Mouse (Mus musculus) forebrain, embryonic 11.5 days (tissue): ENCODE results near the gene Calml4. TPM values are rescaled to one million over a fixed set of nuclear protein-coding genes. Genes with fewer than 3 reads are reported as not detected.

Source experiments
- polyA plus RNA-seq: library from polyadenylated mRNA; unstranded; fragments of >200 nt; fragmentation: Nextera tagmentation; extraction: Ambion mirVana; gene quantifications from 2 replicates; pipeline ENCODE4 v1.2.1, GENCODE M21; 2014

The Calml4 gene
- polyA plus RNA-seq, 1 experiment from 2014 or later = 0.48 TPM

Other genes starting within 250 kb of the Calml4 start
- 2.8 and 3.0 TPM in 2 replicates for gene Itga11, start 180.3 kb upstream of the Calml4 start, polyA plus RNA-seq
- gene Fem1b, start 46.1 kb upstream of the Calml4 start, polyA plus RNA-seq = 55.0 and 58.3 TPM in 2 replicates
- gene Cln6, start 19.3 kb upstream of the Calml4 start, polyA plus RNA-seq = 14.5 and 17.8 TPM in 2 replicates
- gene Pias1, start 129.8 kb downstream of the Calml4 start, polyA plus RNA-seq = 60.0 and 63.2 TPM in 2 replicates